Mouse (Mus musculus) kidney, postnatal 36 days (tissue): ENCODE measurements at regions not wholly inside any gene's neighbourhood (a gene's known extent, or its start where the extent isn't known, plus 50 kb on each side); places are given as distances from the start of the nearest gene placed in this dataset.

ENCODE experiments used
- DNase-seq, 2 experiments: peaks; one replicate each; pipeline ENCODE4 v3.0.0; 2021 to 2022; ENCODE audit warnings: mixed read lengths in 2 of 2

GRCm38 (mm10) chr16:74597735-74598340 lies 186.2 kb upstream of the Robo2 start:
- peak; percentile 1 to 2 for DNase-seq

- DNase-seq, result no peak
Measured at GRCm38 (mm10) chr16:74591896-74592295, 180.3 kb upstream of the Robo2 start.

GRCm38 (mm10) chr16:74582645-74583423 lies 171.2 kb upstream of the Robo2 start:
- DNase-seq, result no peak

GRCm38 (mm10) chr16:74548374-74548773 lies 136.7 kb upstream of the Robo2 start:
- no peak for DNase-seq

GRCm38 (mm10) chr16:74530531-74530930 lies 118.9 kb upstream of the Robo2 start:
- no peak for DNase-seq

- DNase-seq, result no peak
Measured at GRCm38 (mm10) chr16:74528245-74528644, 116.6 kb upstream of the Robo2 start.

DNA sequence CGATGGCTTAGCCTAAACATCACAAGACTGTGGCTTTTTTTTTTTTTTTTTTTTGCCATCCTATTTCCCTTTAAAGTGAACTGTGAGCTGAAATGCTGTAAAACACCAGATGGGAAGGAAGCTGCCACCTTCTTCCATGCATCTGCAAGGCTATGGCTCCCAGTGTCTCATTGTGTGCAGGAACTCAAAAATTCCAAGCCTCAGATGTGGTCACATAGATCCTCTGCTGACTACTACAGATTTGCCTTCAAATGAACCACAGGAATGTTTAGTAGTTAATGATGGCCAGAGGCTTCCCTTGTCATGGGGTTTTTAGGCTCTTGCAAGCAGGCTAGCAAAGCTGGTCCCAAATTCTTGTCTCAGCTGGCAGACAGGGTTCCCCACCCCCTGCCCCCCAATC lies 114.9 kb upstream of the Robo2 start:
- DNase-seq, result no peak

- no peak for DNase-seq
Measured at GRCm38 (mm10) chr16:74520501-74520900, 108.9 kb upstream of the Robo2 start.

GRCm38 (mm10) chr16:74517888-74518287 lies 106.3 kb upstream of the Robo2 start:
- no peak for DNase-seq

GRCm38 (mm10) chr16:74517374-74517773 lies 105.7 kb upstream of the Robo2 start:
- no peak for DNase-seq

DNA sequence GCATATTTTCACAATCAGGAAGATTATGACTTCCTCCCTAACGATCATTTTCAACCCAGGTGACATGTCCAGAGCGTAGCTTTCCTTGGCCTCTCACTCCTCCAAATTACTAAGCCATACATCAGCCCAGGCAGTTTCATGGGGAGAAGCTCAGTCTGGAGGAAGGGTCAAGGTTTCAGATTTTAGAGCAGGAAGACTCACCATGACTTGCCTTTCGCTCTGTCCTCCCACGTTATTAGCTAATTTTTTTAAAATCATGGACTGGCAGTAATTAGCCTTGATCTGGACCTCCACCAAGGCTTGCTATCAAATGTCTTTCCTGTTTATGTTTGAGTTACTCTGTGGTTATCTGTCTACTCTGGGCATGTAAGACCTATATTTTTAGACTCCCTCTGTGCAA lies 102.9 kb upstream of the Robo2 start:
- DNase-seq, result no peak

DNA sequence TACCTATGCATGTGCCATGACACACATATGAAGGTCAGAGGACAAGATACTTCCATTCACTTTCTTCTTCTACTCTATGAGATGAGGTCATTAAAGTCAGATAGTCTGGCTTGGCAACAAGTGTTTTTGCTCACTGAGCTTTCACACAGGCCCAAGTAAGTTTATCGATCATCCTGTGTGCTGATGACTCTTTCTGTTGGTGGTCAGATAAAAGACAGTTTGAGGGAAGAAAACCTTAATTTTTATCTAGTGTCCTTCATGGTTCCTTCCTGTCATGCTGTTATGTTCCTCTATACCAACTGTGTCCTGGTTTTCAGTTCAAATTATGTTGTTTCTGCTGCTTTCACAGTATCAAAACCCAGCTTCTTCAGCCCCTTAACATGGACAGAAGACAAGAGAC lies 98.8 kb upstream of the Robo2 start:
- no peak for DNase-seq

DNA sequence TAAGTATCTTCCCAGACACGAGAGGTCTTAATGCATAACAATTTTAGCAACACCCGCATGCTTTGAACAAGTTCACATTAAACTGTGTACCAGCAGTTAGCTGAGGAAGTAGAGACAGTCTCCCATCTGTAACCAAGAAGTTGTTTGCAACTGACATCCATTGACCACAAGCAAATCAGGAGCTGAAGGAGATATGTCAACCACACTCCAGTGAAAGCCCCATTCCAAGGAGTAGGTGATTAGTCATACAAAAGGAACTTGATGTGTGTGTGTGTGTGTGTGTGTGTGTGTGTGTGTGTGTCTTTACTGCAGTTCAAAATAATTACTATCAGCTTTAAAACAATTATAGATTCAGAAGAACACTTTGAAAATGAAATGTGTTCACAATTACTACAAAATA lies 97.9 kb upstream of the Robo2 start:
- no peak for DNase-seq

GRCm38 (mm10) chr16:74506719-74507118 lies 95.1 kb upstream of the Robo2 start:
- DNase-seq, result no peak

- no peak for DNase-seq
Measured at GRCm38 (mm10) chr16:74506173-74506709, 94.6 kb upstream of the Robo2 start.

GRCm38 (mm10) chr16:74504426-74504825 lies 92.8 kb upstream of the Robo2 start:
- no peak for DNase-seq

- DNase-seq, result no peak
Measured at GRCm38 (mm10) chr16:74500687-74501086, 89.1 kb upstream of the Robo2 start.

DNA sequence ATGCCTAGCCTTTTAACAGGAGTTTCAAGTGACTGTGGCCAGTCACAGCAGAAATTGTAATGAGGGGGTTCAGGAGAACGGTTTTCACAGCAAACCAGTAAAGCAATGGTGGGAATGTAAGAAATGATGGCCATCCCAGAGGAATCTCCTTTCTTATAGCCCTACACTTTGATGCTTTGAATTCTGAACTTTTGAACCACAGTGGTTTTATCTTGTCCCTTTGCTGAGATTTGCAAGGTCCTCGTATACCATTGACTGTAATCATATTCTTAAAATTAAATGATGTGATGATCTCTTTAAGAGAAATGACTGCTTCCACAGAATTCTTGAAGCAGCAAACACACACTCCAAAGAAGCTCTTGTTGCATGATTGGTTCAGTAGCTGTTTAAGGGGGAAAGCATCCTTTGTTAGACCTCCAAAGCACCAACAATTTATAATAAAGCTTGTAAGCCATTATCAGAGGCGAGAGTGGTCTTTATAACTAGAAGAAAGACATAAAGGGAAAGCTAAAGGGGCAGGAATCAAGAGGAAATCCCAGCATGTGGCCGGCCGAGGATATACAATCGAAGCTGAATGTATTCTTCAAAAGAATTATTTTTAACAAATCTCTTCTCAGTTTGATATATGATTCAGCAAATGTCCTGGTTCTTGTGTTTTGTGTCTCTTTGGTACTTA lies 56.3 kb upstream of the Robo2 start:
- no peak for DNase-seq

DNA sequence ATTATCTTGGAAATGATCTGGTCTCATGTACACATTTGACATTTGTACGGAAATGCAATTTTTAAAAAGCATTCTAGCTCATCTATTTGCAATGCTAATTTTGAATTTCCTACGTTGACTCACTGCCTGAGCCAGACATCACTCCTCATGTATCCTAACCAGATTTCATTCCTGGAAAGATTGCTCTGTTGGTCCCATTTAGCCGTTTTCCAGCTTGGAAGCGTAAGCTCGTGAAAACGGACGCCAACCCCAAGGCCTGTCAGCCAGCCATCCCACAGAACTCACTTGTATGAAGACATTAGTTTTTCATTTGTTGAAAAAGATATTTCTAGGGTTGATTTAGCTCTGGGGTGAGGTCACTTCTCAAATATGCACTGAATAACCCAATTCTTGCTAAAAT lies 55.5 kb upstream of the Robo2 start:
- DNase-seq, result no peak

DNA sequence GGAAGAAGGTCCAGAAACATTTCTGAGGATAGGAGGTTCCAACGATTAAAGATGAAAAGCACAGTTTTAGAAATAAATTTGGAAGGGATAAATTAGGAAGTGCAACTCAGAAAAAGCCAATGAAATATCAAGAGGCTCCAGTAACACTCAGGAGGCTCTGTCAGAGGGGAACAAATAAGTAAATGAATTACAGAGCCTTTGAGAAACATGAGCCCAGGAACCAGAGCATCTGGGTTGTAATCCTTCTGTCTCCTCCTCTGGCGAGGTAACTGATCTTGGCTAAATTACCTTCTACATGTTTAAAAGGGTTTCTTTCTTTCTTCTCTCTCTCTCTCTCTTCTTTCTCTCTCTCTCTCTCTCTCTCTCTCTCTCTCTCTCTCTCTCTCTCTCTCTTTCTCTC lies 53.2 kb upstream of the Robo2 start:
- DNase-seq, result no peak

DNA sequence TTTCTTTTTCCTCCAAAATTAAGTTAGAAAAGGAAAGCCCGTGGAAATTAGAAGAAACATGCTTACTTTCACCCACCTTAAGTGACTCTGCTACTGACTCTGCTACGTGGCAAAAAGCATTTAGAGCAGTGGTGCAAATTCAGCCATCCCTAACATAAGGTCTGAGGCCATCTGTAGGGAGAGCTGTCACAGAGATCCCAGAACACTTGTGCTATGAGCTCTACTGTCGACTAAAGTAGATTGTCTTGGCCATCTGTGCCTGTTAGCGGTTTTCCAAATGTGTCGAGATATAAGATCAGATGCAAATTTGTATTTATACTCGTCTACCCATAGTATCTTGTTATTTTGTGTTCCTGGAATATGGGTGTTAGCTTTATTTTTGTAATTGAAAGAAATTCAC lies 52.7 kb upstream of the Robo2 start:
- DNase-seq, result no peak

GRCm38 (mm10) chr16:74462436-74462835 lies 50.8 kb upstream of the Robo2 start:
- DNase-seq, result no peak
